Mouse (Mus musculus) MEL (cell line): Measurements from ENCODE around the gene Thsd4. TPM values are rescaled to one million over a fixed set of nuclear protein-coding genes. Genes with fewer than 3 reads are reported as not detected.

ENCODE experiments used
- DNase-seq: peaks from one replicate; pipeline ENCODE4 v3.0.0; 2011; ENCODE audit warnings: low read depth, low spot score
- H3K27ac ChIP-seq: 2 replicates; pipeline ENCODE4 v1.5.1; 2012; ENCODE audit warnings: low read depth, mild to moderate bottlenecking, control low read depth, low read length, moderate library complexity; ENCODE audit not compliant: control insufficient read depth
- H3K27me3 ChIP-seq, 2 experiments: fragments of 150-350 bp in 1 of 2; sonication (generic) in 1 of 2; 2 replicates each; pipeline ENCODE4 v1.6.1; 2012; ENCODE audit warnings: low read length in 2 of 2, mild to moderate bottlenecking in 2 of 2, improper control_type of control experiment in 1 of 2, moderate library complexity in 1 of 2; ENCODE audit not compliant: insufficient read depth in 2 of 2, control insufficient read depth in 1 of 2
- H3K36me3 ChIP-seq, 2 experiments: 2 replicates each; pipeline ENCODE4 v1.6.1; 2012 to 2014; ENCODE audit warnings: low read length in 2 of 2, improper control_type of control experiment in 1 of 2, inconsistent platforms in 1 of 2, mild to moderate bottlenecking in 1 of 2; ENCODE audit not compliant: insufficient read depth in 2 of 2, control insufficient read depth in 1 of 2
- H3K4me1 ChIP-seq, 2 experiments: fragments of 150-350 bp in 1 of 2; sonication (generic) in 1 of 2; 2 replicates each; pipeline ENCODE4 v1.6.1; 2012; ENCODE audit warnings: low read length in 2 of 2, improper control_type of control experiment in 1 of 2, mild to moderate bottlenecking in 1 of 2; ENCODE audit not compliant: insufficient read depth in 2 of 2, control insufficient read depth in 1 of 2
- H3K4me3 ChIP-seq, 2 experiments: fragments of 150-350 bp in 1 of 2; sonication (generic) in 1 of 2; 2 replicates each; pipeline ENCODE4 v1.5.1; 2012; ENCODE audit warnings: low read depth in 2 of 2, low read length in 2 of 2, mild to moderate bottlenecking in 2 of 2, moderate library complexity in 2 of 2, control low read depth in 1 of 2, improper control_type of control experiment in 1 of 2; ENCODE audit not compliant: control insufficient read depth in 1 of 2, insufficient read depth in 1 of 2
- H3K79me2 ChIP-seq: 2 replicates; pipeline ENCODE4 v1.6.1; 2012; ENCODE audit warnings: mild to moderate bottlenecking, low read length, moderate library complexity; ENCODE audit not compliant: control insufficient read depth, poor library complexity, insufficient read depth
- H3K9ac ChIP-seq: 2 replicates; pipeline ENCODE4 v1.6.1; 2012; ENCODE audit warnings: low read depth, mild to moderate bottlenecking, control low read depth, low read length, moderate library complexity; ENCODE audit not compliant: control insufficient read depth, poor library complexity, severe bottlenecking
- H3K9me3 ChIP-seq: fragments of 150-350 bp; sonication (generic); replicated peaks from 2 replicates; pipeline ENCODE4 v1.6.1; 2012; ENCODE audit warnings: mild to moderate bottlenecking, low read length, improper control_type of control experiment, moderate library complexity; ENCODE audit not compliant: insufficient read depth
- BHLHE40 ChIP-seq: IDR thresholded peaks from 2 replicates; pipeline ENCODE4 v1.6.1; 2012; ENCODE audit warnings: low read depth, mild to moderate bottlenecking, inconsistent platforms, low read length, improper control_type of control experiment, borderline replicate concordance
- CHD2 ChIP-seq: IDR thresholded peaks from 2 replicates; pipeline ENCODE4 v1.6.1; 2011; ENCODE audit warnings: low read length, improper control_type of control experiment
- CTCF ChIP-seq, 3 experiments: IDR thresholded peaks in 2 of 3; conservative IDR thresholded peaks in 1 of 3; 2 replicates each; pipeline ENCODE4 v1.5.1; 2011 to 2012; ENCODE audit warnings: low read length in 3 of 3, low read depth in 2 of 3, mild to moderate bottlenecking in 2 of 3, improper control_type of control experiment in 1 of 3, inconsistent platforms in 1 of 3, mixed read lengths in 1 of 3, moderate library complexity in 1 of 3; ENCODE audit not compliant: control insufficient read depth in 1 of 3, insufficient read depth in 1 of 3, poor library complexity in 1 of 3, severe bottlenecking in 1 of 3
- E2F4 ChIP-seq: IDR thresholded peaks from 2 replicates; pipeline ENCODE4 v1.6.1; 2011; ENCODE audit warnings: low read depth, low read length, improper control_type of control experiment, borderline replicate concordance
- ELF1 ChIP-seq: IDR thresholded peaks from 2 replicates; pipeline ENCODE4 v1.6.1; 2014; ENCODE audit warnings: low read depth, mild to moderate bottlenecking, inconsistent platforms, low read length, improper control_type of control experiment, moderate library complexity
- EP300 ChIP-seq, 2 experiments: IDR thresholded peaks; 2 replicates each; pipeline ENCODE4 v1.6.1; 2011; ENCODE audit warnings: improper control_type of control experiment in 2 of 2, low read length in 2 of 2, low read depth in 1 of 2, mild to moderate bottlenecking in 1 of 2
- ETS1 ChIP-seq: IDR thresholded peaks from 2 replicates; pipeline ENCODE4 v1.6.1; 2012; ENCODE audit warnings: low read depth, mild to moderate bottlenecking, inconsistent platforms, low read length, improper control_type of control experiment, moderate library complexity
- GABPA ChIP-seq: IDR thresholded peaks from 2 replicates; pipeline ENCODE4 v1.6.1; 2012; ENCODE audit warnings: low read depth, mild to moderate bottlenecking, inconsistent platforms, low read length, improper control_type of control experiment, moderate library complexity
- GATA1 ChIP-seq: IDR thresholded peaks from 2 replicates; pipeline ENCODE4 v1.6.1; 2011; ENCODE audit warnings: low read depth, low read length, improper control_type of control experiment
- KAT2A ChIP-seq: conservative IDR thresholded peaks from 2 replicates; pipeline ENCODE4 v1.6.1; 2012; ENCODE audit warnings: low read depth, low read length, improper control_type of control experiment, inconsistent platforms
- MAFK ChIP-seq: IDR thresholded peaks from 2 replicates; pipeline ENCODE4 v1.6.1; 2011; ENCODE audit warnings: low read depth, mild to moderate bottlenecking, low read length, improper control_type of control experiment, borderline replicate concordance
- MAZ ChIP-seq: IDR thresholded peaks from 2 replicates; pipeline ENCODE4 v1.6.1; 2012; ENCODE audit warnings: low read depth, mild to moderate bottlenecking, inconsistent platforms, low read length, improper control_type of control experiment
- MEF2A ChIP-seq: IDR thresholded peaks from 2 replicates; pipeline ENCODE4 v1.6.1; 2014; ENCODE audit warnings: low read depth, mild to moderate bottlenecking, inconsistent platforms, low read length, improper control_type of control experiment; ENCODE audit not compliant: poor library complexity, insufficient replicate concordance, severe bottlenecking; ENCODE audit errors: extremely low read depth
- MXI1 ChIP-seq: IDR thresholded peaks from 2 replicates; pipeline ENCODE4 v1.6.1; 2011; ENCODE audit warnings: mild to moderate bottlenecking, low read depth, low read length, improper control_type of control experiment
- MYB ChIP-seq: IDR thresholded peaks from 2 replicates; pipeline ENCODE4 v1.6.1; 2011; ENCODE audit warnings: mild to moderate bottlenecking, low read depth, low read length, improper control_type of control experiment
- MYC ChIP-seq: IDR thresholded peaks from 2 replicates; pipeline ENCODE4 v1.6.1; 2011; ENCODE audit warnings: low read depth, mild to moderate bottlenecking, low read length, improper control_type of control experiment, moderate library complexity
- POLR2AphosphoS2 ChIP-seq: IDR thresholded peaks from 2 replicates; pipeline ENCODE4 v1.6.1; 2011; ENCODE audit warnings: low read length, improper control_type of control experiment
- POLR2AphosphoS5 ChIP-seq: IDR thresholded peaks from 2 replicates; pipeline ENCODE4 v1.6.1; 2012; ENCODE audit warnings: low read depth, borderline replicate concordance, mild to moderate bottlenecking, inconsistent platforms, low read length, moderate library complexity, mixed read lengths
- RAD21 ChIP-seq: IDR thresholded peaks from 2 replicates; pipeline ENCODE4 v1.6.1; 2011; ENCODE audit warnings: mild to moderate bottlenecking, low read depth, low read length, improper control_type of control experiment
- RCOR1 ChIP-seq: IDR thresholded peaks from 2 replicates; pipeline ENCODE4 v1.6.1; 2012; ENCODE audit warnings: low read depth, mild to moderate bottlenecking, inconsistent platforms, low read length, improper control_type of control experiment
- TAL1 ChIP-seq: IDR thresholded peaks from 2 replicates; pipeline ENCODE4 v1.6.1; 2012; ENCODE audit warnings: mild to moderate bottlenecking, inconsistent platforms, low read length, moderate library complexity, mixed read lengths
- TBP ChIP-seq: IDR thresholded peaks from 2 replicates; pipeline ENCODE4 v1.8.0; 2011; ENCODE audit warnings: low read depth, low read length, improper control_type of control experiment
- UBTF ChIP-seq: IDR thresholded peaks from 2 replicates; pipeline ENCODE4 v1.6.1; 2012; ENCODE audit warnings: low read depth, mild to moderate bottlenecking, inconsistent platforms, low read length, improper control_type of control experiment, moderate library complexity, borderline replicate concordance; ENCODE audit not compliant: insufficient read depth
- USF1 ChIP-seq: IDR thresholded peaks from 2 replicates; pipeline ENCODE4 v1.6.1; 2014; ENCODE audit warnings: low read depth, mild to moderate bottlenecking, inconsistent platforms, low read length, improper control_type of control experiment, moderate library complexity
- ZC3H11A ChIP-seq: IDR thresholded peaks from 2 replicates; pipeline ENCODE4 v1.6.1; 2012; ENCODE audit warnings: low read depth, mild to moderate bottlenecking, inconsistent platforms, low read length, improper control_type of control experiment
- ZNF384 ChIP-seq: IDR thresholded peaks from 2 replicates; pipeline ENCODE4 v1.6.1; 2012; ENCODE audit warnings: low read depth, mild to moderate bottlenecking, inconsistent platforms, low read length, improper control_type of control experiment
- polyA plus RNA-seq, 2 experiments: library from polyadenylated mRNA; stranded (reverse) in 1 of 2; unstranded in 1 of 2; fragments of >175 nt in 1 of 2; fragments of >200 nt in 1 of 2; gene quantifications; 2 replicates each; pipeline versions ENCODE4 v1.2.1 to v1.2.4; 2012; ENCODE audit warnings: low replicate concordance in 2 of 2, low read depth in 1 of 2; ENCODE audit not compliant: insufficient read length in 2 of 2, insufficient read depth in 1 of 2, missing spikeins in 1 of 2
- total RNA-seq: library from RNA; depleted of rRNA; stranded (reverse); fragments of 300-350 nt; gene quantifications from 2 replicates; pipeline ENCODE4 v1.2.3, GENCODE M21; 2012

The Thsd4 gene
- total and polyA plus RNA-seq, 3 experiments: 0.08 TPM; not detected in 1

GRCm38 (mm10) chr9:60267273-60267626 is 254.6 kb downstream of the Thsd4 start:
- no peaks in the 10 kb centered on the region; the same call in 1 of the 2 replicates for H3K79me2 ChIP-seq
- no peak overlapping the region for H3K27ac ChIP-seq
- H3K4me1 ChIP-seq: no peaks in the 10 kb centered on the region
- TF ChIP-seq CHD2 (no peak), TAL1 (no peak), TBP (no peak), RCOR1 (no peak), E2F4 (no peak), KAT2A (no peak), MEF2A (no peak), ETS1 (no peak), ZC3H11A (no peak), UBTF (no peak), CTCF (IDR thresholded peaks at IDR 0.05 in 2 of 3, conservative IDR thresholded peaks at IDR 0.05 in 1 of 3; ENCODE audit: control insufficient read depth in 1 of 3, insufficient read depth in 1 of 3, low read depth in 2 of 3, low read length in 3 of 3, poor library complexity in 1 of 3, severe bottlenecking in 1 of 3) (no peak), ZNF384 (no peak), RAD21 (no peak), GATA1 (no peak), MYC (no peak), ELF1 (no peak), MAZ (no peak), POLR2AphosphoS2 (no peak), USF1 (no peak), MYB (no peak)
- H3K4me3 ChIP-seq: no peak overlapping the region
- DNase-seq: no peak
- H3K9ac ChIP-seq: no peak overlapping the region
- H3K36me3 ChIP-seq: no peaks in the 10 kb centered on the region
- no peaks in the 10 kb centered on the region for H3K27me3 ChIP-seq
- no peaks in the 10 kb centered on the region for H3K9me3 ChIP-seq

- no peak for DNase-seq
- no peaks in the 10 kb centered on the region for H3K9me3 ChIP-seq
- H3K36me3 ChIP-seq: no peaks in the 10 kb centered on the region
- H3K79me2 ChIP-seq: no peaks in the 10 kb centered on the region; the same call in 1 of the 2 replicates
- no peak overlapping the region for H3K9ac ChIP-seq
- H3K27me3 ChIP-seq: no peaks in the 10 kb centered on the region
- no peak overlapping the region for H3K4me3 ChIP-seq
- TF ChIP-seq RCOR1 (no peak), TBP (no peak), BHLHE40 (no peak), MXI1 (no peak), GABPA (no peak), MAFK (no peak), EP300 (IDR thresholded peaks at IDR 0.05; ENCODE audit: low read depth in 1 of 2, low read length in 2 of 2) (no peak), POLR2AphosphoS5 (no peak)
- H3K4me1 ChIP-seq: no peaks in the 10 kb centered on the region
- no peak overlapping the region for H3K27ac ChIP-seq
Measured at GRCm38 (mm10) chr9:60266583-60267272, 255.1 kb downstream of the Thsd4 start.
